Mouse (Mus musculus) cerebellum, postnatal 25 days (tissue): Measurements from ENCODE around the gene B4galnt2.
A peak's percentile ranks its signal among the peaks of the same experiment; 100 is the strongest.
"Not testable (repeated sequence)": the region's sequence is repeated elsewhere in the genome, so short reads cannot be mapped to it uniquely, and the experiment has no call there.

Source experiments
- DNase-seq, 2 experiments: peaks; one replicate each; pipeline ENCODE4 v3.0.0; 2021; ENCODE audit warnings: mixed read lengths in 2 of 2

B4galnt2 gene

DNA sequence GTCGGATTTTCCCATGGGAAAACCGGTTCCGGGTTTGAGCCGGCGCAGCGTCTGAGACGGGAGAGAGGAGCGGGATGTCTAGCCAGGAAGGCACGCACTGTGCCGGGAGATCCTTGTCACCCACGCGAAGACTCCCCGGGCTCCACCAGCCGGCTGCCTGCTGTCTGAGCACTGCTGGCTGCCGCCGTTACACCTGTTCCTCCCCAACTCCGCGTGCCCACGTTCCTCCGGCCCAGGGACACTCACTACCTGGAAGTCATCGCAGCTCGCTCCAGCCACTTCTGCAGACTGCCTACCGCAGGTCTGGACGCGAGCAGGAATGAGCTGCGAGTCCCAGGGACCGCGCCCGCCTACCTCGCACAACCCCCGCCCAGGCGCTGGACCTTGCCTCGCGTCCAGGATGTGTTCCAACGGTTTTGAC lies at the start of gene B4galnt2:
Gene B4galnt2, minus strand, starts transcription at position 321 of the 421 bp plus-strand sequence.
- peak in 1 of 2 experiments; percentile 4 for DNase-seq

DNA sequence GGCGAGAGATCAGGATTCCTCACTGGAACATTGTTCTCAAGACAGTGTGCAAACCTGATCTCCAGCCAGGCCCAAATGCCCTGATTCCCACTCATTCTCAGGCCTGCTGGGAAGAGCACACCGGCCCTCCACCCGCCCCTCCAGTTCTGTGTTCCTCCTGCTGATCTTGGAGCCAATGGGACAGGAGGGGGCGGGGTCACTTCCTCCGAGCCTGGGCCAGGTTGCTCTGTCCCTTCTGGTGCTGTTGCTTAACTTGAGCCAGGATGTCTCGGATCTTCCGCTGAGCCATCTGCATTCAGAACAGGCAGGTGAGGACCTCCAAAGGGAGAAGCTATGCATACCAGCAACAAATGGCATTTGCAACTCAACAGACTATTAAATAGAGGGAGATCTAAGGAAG lies 48.6 kb upstream of the B4galnt2 start:
- DNase-seq, result peak; percentile 51 to 74

DNA sequence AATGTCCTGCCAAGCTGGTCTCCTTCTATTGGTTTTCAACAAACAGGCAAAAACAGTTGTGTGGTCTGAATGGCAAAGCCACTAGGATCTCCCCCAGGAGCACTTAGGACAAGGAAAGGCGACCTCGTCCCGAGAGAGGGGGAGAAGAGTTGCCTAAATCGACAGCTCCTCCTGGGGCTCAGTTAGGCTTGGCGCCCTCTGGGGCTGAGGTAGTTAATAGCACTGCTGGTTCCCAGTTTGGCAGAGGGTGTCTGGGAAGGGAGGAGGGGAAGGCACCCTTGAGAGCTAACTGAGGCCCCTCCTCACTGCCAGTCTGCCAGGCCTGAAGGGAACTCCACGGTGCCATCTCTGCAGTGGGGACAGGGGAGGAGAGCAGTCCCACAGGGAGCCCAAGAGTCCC lies 44.5 kb upstream of the B4galnt2 start:
- peak in 1 of 2 experiments; percentile 11 for DNase-seq

DNA sequence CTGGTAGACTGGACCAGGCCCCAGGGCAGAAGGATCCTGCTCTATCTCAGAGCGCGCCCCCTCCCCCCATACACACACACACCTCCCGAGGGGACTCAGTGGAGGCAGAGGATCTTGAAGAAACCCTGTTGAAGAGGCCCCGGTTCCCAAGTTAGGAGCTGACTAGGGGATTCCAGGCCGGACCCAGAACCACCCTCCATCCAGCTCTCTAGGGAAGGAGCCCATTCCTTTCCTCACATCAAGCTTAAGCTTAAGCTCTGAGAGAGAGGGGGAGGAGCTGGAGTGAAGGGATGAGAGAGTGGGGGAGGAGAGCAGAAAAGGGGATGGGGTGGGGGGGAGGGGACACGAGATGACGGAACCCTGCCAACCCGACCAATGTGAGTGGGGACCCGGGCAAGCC lies 43.6 kb upstream of the B4galnt2 start:
- no peak for DNase-seq

- no peak for DNase-seq
Measured at GRCm38 (mm10) chr11:95957407-95957806, 42.7 kb upstream of the B4galnt2 start.

GRCm38 (mm10) chr11:95953313-95953712 lies 38.6 kb upstream of the B4galnt2 start:
- no peak for DNase-seq

DNA sequence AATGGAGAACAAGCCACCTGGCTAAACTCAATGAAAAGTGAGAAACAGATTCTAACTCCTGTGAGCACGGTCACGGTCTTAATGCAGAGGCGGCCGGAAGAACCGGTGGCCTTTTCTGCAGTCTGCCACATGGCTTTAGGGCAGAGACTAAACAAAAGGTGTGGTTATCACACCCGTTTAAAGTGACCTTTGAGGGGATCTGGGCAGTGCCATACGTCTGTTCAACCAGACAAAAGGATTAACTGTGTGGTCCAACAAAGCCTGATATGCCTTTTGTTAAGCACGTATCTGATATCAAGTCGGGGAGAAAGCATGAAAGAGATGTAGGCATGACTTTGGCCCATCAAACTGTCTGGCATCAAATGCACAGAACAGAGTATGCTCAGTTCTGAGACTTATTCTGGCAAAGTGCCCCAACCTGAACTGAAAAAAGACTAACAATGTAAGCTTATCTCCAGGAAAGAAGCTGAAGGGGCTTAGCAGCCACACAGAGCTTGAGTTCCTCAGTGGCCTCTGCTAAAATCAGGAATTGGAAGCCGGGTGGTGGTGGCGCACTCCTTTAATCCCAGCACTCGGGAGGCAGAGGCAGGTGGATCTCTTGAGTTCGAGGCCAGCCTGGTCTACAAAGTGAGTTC lies 31.3 kb upstream of the B4galnt2 start:
- DNase-seq, result no peak

GRCm38 (mm10) chr11:95939828-95940507 lies 25.3 kb upstream of the B4galnt2 start:
- no peak for DNase-seq

GRCm38 (mm10) chr11:95936409-95936808 lies 21.7 kb upstream of the B4galnt2 start:
- no peak for DNase-seq

- DNase-seq, result not testable (repeated sequence)
Measured at GRCm38 (mm10) chr11:95932168-95932567, 17.5 kb upstream of the B4galnt2 start.

DNA sequence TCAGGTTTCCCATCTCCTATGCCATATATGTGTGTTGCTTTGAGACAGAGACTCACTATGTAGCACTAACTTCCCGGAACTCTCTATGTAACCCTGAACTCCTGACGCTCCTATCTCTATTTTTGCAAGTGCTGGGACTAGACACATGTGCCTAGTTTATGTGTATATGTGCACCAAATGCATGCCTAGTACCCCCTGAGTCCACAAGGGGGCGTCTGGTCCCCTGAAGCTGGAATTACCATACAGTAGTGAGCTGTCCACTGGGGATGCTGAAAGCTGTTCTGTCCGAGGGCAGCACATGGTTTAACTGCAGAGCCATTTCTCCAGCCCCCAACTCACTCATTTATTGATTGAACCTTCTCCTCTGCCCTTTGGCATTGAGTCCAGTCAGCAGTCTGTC lies 11.7 kb upstream of the B4galnt2 start:
- no peak for DNase-seq

- no peak for DNase-seq
Measured at GRCm38 (mm10) chr11:95925976-95926375, 11.3 kb upstream of the B4galnt2 start.

GRCm38 (mm10) chr11:95924215-95924614 lies 9.5 kb upstream of the B4galnt2 start:
- no peak for DNase-seq

- not testable (repeated sequence) for DNase-seq
Measured at GRCm38 (mm10) chr11:95923477-95923876, 8.8 kb upstream of the B4galnt2 start.

DNA sequence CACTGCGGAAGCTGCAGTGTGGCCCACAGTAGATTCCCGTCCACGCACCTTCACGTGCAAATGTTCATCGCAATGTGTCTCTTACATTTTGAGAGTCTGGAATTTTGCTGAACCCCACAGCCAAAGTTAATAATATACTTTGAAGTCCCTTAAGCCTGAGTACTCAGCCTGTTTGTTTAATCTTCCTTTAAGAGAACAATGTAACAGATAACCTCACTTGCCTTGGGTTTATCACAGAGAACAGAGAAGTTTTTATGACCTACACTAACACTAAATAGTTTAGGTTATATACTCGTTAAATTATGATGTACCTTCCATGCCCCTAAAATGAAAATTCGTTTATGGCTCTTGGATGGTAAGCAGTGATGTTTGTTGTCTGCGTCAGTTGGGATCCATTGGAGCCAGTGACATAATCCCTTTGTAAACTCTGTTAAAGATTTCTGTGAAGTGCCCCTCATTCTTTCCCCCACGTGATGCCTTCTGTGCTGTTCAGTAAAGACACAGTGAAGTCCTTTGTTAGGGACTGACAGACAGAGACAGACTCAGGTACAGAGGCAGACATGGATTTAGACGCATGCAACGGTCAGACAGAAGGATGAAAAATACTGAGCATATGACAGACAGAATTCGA lies 7.4 kb upstream of the B4galnt2 start:
- DNase-seq, result no peak

- DNase-seq, result no peak
Measured at GRCm38 (mm10) chr11:95916426-95916825, 1.7 kb upstream of the B4galnt2 start.

DNA sequence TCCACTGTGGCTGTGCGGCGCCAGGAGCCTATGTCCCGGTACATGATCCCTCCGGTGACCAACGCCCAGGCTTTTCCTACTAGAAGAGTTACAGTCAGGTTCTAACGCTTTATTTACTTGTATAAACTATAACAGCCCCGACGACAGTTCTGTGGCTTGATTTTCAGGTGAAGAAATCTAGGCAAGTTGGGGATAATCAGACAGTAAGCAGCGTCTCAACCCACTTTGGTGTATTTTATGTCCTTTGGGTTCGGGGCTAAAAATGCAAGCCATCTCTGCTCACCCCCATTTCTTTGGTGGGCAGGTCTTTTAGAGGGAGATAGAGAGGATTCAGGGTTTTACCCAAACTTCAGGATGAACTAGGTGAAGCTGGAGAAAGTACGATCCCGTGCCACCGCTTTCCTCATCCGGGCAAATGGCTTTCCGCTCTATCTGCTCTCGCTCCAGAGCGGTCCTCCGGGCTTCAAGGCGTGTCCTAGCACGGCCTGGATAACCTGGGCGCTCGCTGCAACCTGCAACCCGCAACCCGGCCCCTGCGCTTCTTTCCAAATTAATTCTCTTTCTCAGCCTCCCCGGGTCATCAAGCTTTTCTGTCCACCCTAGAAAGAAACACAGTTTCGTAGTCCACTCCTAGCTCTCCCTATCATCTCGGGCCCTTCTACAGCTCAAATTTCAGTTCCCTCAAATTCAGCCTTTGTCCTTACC lies 467 bp upstream of the B4galnt2 start:
- peak; percentile 5 to 8 for DNase-seq

DNA sequence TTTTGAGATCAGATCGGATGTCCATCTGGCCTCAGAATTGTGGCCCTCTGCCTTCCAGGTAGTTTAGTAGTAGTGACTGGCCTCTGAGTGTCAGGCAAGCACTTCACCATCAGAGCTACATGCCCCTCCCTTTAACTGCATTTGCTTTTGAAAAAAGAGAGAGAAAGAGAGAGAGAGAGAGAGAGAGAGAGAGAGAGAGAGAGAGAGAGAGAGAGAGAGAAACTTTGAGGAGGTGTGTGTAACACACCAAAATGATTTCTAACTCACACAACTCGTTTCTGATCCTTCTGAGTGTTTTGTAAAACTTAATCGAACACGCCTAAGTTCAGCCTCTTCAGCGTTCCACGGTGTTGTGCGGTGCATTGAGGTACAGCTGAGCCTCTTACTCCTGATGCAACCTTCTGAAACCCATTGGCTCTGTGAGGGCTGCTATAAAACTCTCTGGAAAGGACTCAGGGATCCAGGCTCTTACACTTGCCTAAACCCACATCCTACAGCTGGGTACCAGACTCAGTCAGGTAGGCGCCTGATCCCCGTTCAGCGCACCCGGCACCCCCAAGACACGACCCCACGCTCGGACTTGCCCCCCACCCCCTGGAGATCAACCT lies 628 bp downstream of the B4galnt2 start:
- no peak for DNase-seq

GRCm38 (mm10) chr11:95911579-95911978 lies 3.1 kb downstream of the B4galnt2 start:
- no peak for DNase-seq

DNA sequence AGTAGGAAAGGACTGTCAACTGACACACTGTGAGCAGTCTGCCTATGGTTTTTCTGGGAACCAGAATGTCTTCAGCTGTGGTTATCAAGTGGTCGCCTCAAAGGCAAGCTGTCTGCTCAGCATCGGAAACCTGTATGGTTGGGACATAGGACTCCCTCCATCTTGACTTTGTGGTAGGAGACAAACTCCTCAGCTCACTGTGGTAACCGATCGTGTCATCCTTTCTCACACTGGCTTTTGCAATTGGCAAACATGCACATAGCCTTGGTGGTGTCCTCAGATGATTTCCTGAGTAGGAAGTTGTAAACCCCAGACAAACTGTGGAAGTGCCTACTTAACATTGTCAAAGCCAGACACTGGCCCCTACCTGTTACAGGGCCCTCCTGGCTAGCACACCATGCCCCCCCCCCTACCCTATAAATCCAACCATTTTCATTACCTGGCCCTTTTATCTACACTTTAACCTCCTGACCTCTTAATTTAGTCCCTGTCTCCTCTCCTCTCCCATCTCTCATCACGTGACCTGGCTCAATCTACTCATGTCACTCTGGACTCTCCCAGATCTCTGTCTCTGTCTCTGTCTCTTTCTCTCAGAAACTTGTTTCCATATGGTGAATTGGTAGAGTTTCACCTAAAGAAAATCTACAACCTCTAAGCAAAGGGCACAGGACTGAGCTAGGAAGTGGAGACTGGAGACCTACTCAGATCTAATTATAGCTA lies 6.7 kb downstream of the B4galnt2 start:
- no peak for DNase-seq

DNA sequence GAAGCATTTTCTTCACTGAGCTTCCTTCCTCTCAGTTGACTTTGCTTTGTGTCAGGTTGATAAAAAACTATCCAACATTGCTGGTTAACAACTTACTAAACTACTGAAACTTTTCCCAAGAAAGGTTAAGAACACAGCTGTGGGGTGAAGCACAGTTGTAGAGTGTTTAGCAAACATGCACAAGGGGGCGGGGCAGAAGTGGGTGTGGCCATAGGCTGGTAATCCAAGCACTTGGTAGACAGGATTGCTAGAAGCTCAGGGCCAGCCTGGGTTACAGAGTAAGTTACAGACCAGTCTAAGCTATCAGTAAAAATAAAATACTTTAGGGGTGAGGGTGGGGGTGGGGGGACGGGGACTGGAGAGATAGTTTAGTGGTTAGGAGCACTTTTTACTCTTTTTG lies 10.4 kb downstream of the B4galnt2 start:
- DNase-seq, result no peak

DNA sequence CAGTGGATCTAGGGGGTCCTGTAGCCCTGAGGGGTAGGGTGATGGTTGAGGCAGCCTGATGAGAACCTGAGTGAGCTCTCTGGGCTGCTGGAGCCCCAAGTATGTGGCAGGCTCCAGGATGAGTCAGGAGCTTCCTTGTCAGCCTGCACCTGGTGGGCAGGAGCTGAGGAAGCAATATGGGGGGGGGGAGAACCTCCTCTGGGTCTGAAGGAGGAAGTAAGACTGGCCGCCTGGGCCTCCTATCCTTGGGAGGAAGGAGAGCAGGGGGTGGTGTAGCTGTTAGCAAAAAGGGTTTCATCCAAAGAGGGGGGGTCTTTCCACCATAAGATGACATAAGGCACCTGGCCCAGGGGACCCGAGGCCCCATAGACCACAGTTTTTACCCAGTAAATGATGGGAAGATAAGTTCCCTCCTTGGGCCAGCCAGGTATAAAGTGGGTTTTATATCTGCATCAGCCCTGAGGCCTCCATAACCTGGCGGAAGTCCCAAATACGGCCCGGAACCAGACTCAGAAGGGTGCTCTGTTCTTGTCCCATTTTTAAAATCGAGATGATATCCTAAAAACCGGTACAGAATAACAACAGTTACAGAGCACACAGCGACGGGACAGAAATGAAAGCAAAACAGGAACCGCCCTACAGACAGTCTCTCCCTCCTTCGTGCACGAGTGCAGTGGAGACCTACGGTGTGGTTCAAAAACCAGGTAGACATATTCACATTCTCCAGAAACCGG lies 18.1 kb downstream of the B4galnt2 start:
- no peak for DNase-seq
